Mouse (Mus musculus) heart, postnatal 0 days (tissue): ENCODE measurements around the gene C1qc.

Source experiments
- CTCF ChIP-seq: IDR thresholded peaks from 2 replicates; pipeline ENCODE4 v1.5.1; 2016; ENCODE audit warnings: antibody characterized with exemption, control low read depth, low read depth
- EP300 ChIP-seq: IDR thresholded peaks from 2 replicates; pipeline ENCODE4 v1.6.1; 2016; ENCODE audit warnings: antibody characterized with exemption, low read depth

- no peak for TF ChIP-seq CTCF
- no peak for TF ChIP-seq EP300
Measured at GRCm38 (mm10) chr4:136916359-136917164, 23.7 kb upstream of the C1qc start.
